Mouse (Mus musculus) embryonic facial prominence, embryonic 13.5 days (tissue): Measurements from ENCODE around the gene Flnb. TPM values are rescaled to one million over a fixed set of nuclear protein-coding genes. Genes with fewer than 3 reads are reported as not detected.

ENCODE experiments used
- polyA plus RNA-seq: library from polyadenylated mRNA; unstranded; fragments of >200 nt; fragmentation: Nextera tagmentation; extraction: Ambion mirVana; gene quantifications from 2 replicates; pipeline ENCODE4 v1.2.1, GENCODE M21; 2015

The Flnb gene
- polyA plus RNA-seq, 1 experiment from 2014 or later: 23.9 TPM

Other genes starting within 250 kb of the Flnb start
- 0.56 and 0.65 TPM in 2 replicates for gene Gm3558, start 249.4 kb upstream of the Flnb start, polyA plus RNA-seq
- not detected in 2 replicates for gene Gm10338, start 222.4 kb upstream of the Flnb start, polyA plus RNA-seq
- gene Gm10128, start 174.0 kb upstream of the Flnb start, polyA plus RNA-seq: not detected in 2 replicates
- gene Gm26661, start 26.4 kb upstream of the Flnb start, polyA plus RNA-seq: not detected in 2 replicates
- not detected in 2 replicates for gene Gm45521, start 139.3 kb downstream of the Flnb start, polyA plus RNA-seq
- 0.10 and 0.15 TPM in 2 replicates for gene Dnase1l3, start 176.6 kb downstream of the Flnb start, polyA plus RNA-seq
- gene Abhd6, start 184.9 kb downstream of the Flnb start, polyA plus RNA-seq: 23.9 and 24.2 TPM in 2 replicates